Mouse (Mus musculus) forebrain, embryonic 15.5 days (tissue): Measurements from ENCODE around the gene Treml1. TPM values are rescaled to one million over a fixed set of nuclear protein-coding genes. Genes with fewer than 3 reads are reported as not detected.

ENCODE experiments used
- ATAC-seq: fragments of 200-750 bp; cut with Nextera tagmentation; replicated peaks from 2 replicates; pipeline ENCODE4 v1.8.0; 2017; ENCODE audit warnings: mild to moderate bottlenecking, moderate TSS enrichment, moderate library complexity
- H3K27ac ChIP-seq: fragments of 300-500 bp; sonication (generic); replicated peaks from 2 replicates; pipeline ENCODE4 v1.5.1; 2015; ENCODE audit warnings: mild to moderate bottlenecking, inconsistent platforms
- H3K27me3 ChIP-seq: fragments of 300-500 bp; sonication (generic); 2 replicates; pipeline ENCODE4 v1.6.1; 2015; ENCODE audit warnings: inconsistent platforms
- H3K36me3 ChIP-seq: fragments of 300-500 bp; sonication (generic); 2 replicates; pipeline ENCODE4 v1.6.1; 2015; ENCODE audit warnings: mild to moderate bottlenecking, inconsistent platforms
- H3K4me1 ChIP-seq: fragments of 300-500 bp; sonication (generic); 2 replicates; pipeline ENCODE4 v1.6.1; 2015; ENCODE audit warnings: inconsistent platforms
- H3K4me2 ChIP-seq: fragments of 300-500 bp; sonication (generic); replicated peaks from 2 replicates; pipeline ENCODE4 v1.6.1; 2015; ENCODE audit warnings: mild to moderate bottlenecking, inconsistent platforms
- H3K4me3 ChIP-seq: fragments of 300-500 bp; sonication (generic); 2 replicates; pipeline ENCODE4 v1.5.1; 2015; ENCODE audit warnings: mild to moderate bottlenecking, inconsistent platforms
- H3K9ac ChIP-seq: fragments of 300-500 bp; sonication (generic); replicated peaks from 2 replicates; pipeline ENCODE4 v1.6.1; 2015; ENCODE audit warnings: mild to moderate bottlenecking, inconsistent platforms
- H3K9me3 ChIP-seq: fragments of 300-500 bp; sonication (generic); 2 replicates; pipeline ENCODE4 v1.6.1; 2016; ENCODE audit warnings: inconsistent platforms
- WGBS: fragments of 180-500 bp; shearing (Covaris S2); methylation state at CpG from one replicate; pipeline ENCODE4 v1.1.7; 2015; ENCODE audit warnings: mixed read lengths; 5-methylcytosine and 5-hydroxymethylcytosine counted together
- polyA plus RNA-seq: library from polyadenylated mRNA; unstranded; fragments of >200 nt; fragmentation: Nextera tagmentation; extraction: Ambion mirVana; gene quantifications from 2 replicates; pipeline ENCODE4 v1.2.1, GENCODE M21; 2015

The Treml1 gene
- polyA plus RNA-seq, 1 experiment from 2014 or later: 0.46 TPM

DNA sequence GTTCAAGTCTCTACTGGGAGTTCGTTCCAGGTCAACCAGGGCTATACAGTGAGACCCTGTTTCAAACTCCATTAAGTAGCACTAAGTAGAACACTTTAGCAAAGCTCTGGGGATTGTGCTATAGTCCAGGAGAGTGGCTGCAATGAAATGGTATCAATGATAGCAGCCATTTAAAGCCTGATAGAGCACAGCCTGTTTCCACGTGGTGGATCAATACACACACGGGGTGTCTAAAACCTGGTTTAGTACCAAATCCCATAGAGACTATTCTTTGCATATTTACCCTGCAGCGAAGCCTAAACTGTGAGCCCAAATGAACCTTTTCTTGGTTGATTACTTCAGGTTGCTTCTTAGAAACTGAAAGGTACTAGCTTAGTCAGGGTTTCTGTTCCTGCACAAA is 42.0 kb downstream of the Treml1 start:
- Histone ChIP-seq H3K4me3 (no peak overlapping the region), H3K4me1 (peaks cover 8% of the 10 kb centered on the region; the same call in 1 of the 2 replicates), H3K27me3 (no peaks in the 10 kb centered on the region), H3K9me3 (no peaks in the 10 kb centered on the region), H3K4me2 (no peak overlapping the region), H3K36me3 (peaks cover 22% of the 10 kb centered on the region), H3K9ac (no peak overlapping the region), H3K27ac (no peak overlapping the region)
- no peak for ATAC-seq
- WGBS: 86% methylated on average over 4 of the region's 4 CpGs

DNA sequence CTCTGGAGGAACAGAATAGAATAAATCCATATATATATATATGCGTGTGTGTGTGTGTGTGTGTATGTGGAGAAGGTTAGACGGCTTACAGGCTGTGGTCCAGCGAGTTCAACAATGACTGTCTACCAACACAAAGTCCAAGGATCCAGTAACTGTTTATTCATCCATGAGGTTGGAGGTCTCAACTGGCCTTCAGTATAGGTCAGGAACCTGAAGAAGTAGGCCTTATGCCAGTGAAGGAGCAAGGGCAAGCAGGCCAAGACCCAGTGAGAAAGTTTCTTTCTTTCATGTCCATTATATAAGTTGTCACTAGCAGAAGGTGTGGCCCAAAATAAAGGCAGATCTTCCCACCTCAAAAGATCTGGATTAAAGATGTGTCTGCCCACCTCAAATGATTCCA is 43.0 kb downstream of the Treml1 start:
- no peak overlapping the region for H3K4me3 ChIP-seq
- H3K4me1 ChIP-seq: peaks cover 17% of the 10 kb centered on the region
- no peak overlapping the region for H3K9ac ChIP-seq
- ATAC-seq: no peak
- no peaks in the 10 kb centered on the region for H3K9me3 ChIP-seq
- peaks cover 22% of the 10 kb centered on the region for H3K36me3 ChIP-seq
- 93% methylated on average over 3 of the region's 3 CpGs for WGBS
- H3K27ac ChIP-seq: no peak overlapping the region
- H3K4me2 ChIP-seq: no peak overlapping the region
- no peaks in the 10 kb centered on the region for H3K27me3 ChIP-seq

DNA sequence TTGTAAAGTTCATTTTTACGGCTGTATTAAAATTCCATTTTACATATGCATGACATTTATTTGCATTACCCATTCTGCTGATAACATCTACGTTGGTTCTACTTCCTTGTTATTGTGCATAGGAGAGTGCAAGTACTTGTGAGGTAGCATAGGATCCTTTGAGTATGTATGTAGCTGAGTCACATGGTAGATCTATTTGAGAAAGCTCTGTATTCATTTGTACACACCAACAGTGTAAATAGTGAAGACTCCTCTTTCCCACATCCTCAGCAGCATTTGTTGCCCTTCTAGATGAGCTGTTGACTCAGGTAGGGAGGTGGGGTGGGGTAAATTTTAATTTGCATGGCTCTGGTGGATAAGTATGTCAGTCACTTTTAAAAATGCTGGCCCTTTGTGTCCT is 44.1 kb downstream of the Treml1 start:
- Histone ChIP-seq H3K4me3 (no peak overlapping the region), H3K27me3 (no peaks in the 10 kb centered on the region), H3K27ac (no peak overlapping the region), H3K9me3 (no peaks in the 10 kb centered on the region), H3K36me3 (peaks cover 14% of the 10 kb centered on the region), H3K4me1 (peaks cover 23% of the 10 kb centered on the region), H3K9ac (no peak overlapping the region), H3K4me2 (no peak overlapping the region)
- 95% methylated on average over 2 of the region's 2 CpGs for WGBS
- no peak for ATAC-seq

DNA sequence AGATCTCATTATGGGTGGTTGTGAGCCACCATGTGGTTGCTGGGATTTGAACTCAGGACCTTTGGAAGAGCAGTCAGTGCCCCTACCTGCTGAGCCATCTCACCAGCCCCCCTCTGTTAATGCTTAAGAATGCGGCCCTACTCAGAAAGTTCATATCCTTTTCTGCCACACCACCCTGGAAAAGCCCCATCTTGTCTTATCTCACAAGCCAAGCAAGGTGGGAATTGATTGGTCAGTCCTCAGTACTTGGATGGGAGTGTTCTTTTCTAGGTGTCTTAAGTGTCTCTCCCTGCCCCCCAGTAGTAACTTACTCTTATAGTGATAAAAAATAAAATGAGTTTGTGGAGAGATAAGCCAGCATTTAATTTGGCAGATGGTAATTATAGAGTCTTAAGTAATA is 45.0 kb downstream of the Treml1 start:
- Histone ChIP-seq H3K27ac (no peak overlapping the region), H3K4me3 (no peak overlapping the region), H3K4me2 (no peak overlapping the region), H3K9me3 (no peaks in the 10 kb centered on the region), H3K9ac (no peak overlapping the region), H3K36me3 (peaks cover 6% of the 10 kb centered on the region; the same call in 1 of the 2 replicates), H3K4me1 (peaks cover 23% of the 10 kb centered on the region), H3K27me3 (no peaks in the 10 kb centered on the region)
- WGBS: 94% methylated on average over 1 of the region's 1 CpGs
- ATAC-seq: no peak

DNA sequence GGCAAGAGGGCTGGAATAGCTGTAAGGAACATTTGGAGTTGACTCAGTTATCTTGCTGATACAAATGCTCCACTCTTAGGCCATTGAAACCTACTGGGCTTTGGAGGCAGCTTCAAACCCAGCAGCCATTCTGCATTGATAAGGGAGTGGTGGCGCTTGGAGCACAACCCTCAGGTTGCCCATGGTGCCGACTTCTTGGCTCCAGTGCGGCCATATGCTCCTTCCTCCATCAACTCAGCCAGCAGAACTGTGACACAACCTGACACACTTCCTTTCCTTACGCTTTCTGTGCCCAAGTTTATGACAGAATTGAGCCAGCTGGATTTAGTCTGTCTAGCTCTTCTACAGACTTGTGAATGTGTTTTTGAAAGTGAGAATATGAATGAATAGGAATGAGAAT is 47.4 kb downstream of the Treml1 start:
- Histone ChIP-seq H3K9me3 (no peaks in the 10 kb centered on the region), H3K9ac (no peak overlapping the region), H3K36me3 (no peaks in the 10 kb centered on the region), H3K27ac (peak overlapping the region; percentile 99), H3K4me3 (peak overlapping the region; percentile 80; the same call in 1 of the 2 replicates), H3K4me2 (peak overlapping the region; percentile 58), H3K27me3 (no peaks in the 10 kb centered on the region), H3K4me1 (peaks cover 38% of the 10 kb centered on the region)
- WGBS: 69% methylated on average over 4 of the region's 4 CpGs
- no peak for ATAC-seq

DNA sequence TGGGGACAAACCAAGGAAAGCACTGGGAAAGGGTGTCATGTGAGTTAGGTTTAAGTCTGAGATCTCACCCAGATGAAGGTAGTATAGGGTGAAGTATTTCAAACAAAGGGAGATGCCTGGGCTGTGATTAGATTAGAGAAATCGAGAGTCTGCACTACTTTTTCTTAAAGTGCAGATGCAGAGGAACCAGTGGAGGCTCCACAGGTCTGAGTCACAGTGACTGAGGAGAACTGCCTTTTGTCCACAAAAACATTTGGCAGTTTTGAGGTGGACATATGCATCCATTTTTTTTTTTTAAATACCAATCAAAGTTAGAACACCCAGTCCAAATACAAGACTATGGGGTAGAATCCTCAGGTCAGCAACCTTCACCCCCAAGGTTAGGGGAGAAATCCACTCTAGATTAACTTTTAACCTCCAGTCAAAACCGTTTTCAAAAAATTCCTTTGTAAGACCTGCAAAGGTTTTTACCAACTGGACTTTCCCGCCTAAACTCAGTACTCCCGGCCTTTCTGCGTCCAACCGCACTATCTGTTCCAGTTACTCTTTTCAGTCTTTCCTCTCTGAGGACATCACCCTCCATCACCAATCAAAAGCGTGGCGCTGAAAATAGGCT is 48.3 kb downstream of the Treml1 start:
- Histone ChIP-seq H3K9ac (peak overlapping the region; percentile 95), H3K27me3 (no peaks in the 10 kb centered on the region), H3K4me3 (peak overlapping the region; percentile 80), H3K36me3 (no peaks in the 10 kb centered on the region), H3K27ac (peak overlapping the region; percentile 99), H3K4me1 (peaks cover 38% of the 10 kb centered on the region), H3K9me3 (no peaks in the 10 kb centered on the region), H3K4me2 (peak overlapping the region; percentile 58)
- 10% methylated on average over 8 of the region's 8 CpGs for WGBS
- no peak for ATAC-seq

DNA sequence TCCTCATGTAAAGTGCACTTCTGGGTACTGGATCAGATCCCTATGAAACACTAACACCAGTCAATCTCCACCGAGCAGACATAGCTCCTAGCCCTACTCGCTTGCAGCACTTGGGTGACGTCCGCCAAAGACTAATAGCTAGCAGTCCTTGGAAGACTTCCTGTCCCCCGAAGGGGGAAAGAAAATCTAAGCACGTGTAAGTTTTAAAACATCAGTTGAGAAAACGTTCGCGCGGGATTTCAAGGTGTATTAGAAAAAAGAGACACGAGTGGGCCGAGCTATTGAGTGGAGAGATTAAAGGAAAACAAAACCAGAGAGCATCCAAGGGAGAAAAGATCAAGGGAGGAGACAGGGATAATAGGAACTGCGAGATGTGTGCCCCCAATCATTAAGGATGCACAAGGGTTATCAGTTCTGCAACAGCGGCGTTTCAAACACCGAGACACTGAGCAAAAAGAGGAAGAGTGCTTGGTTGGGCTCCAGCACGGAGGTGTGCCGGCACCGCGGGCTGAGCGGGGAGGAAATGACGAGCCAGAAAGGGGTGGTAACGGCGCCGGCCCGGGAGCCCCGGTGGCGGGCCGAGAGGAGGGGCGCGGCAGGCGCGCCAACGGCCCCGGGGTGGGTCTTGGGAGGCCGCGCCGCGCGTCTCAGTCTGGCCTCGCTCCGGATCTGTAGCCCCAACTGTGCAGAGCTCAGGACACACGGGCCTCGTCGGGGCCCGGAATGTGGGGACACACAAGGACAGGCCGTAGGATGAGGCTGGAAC is 49.0 kb downstream of the Treml1 start:
- Histone ChIP-seq H3K9ac (peak overlapping the region; percentile 95), H3K9me3 (no peaks in the 10 kb centered on the region), H3K27me3 (no peaks in the 10 kb centered on the region), H3K27ac (peak overlapping the region; percentile 99), H3K4me2 (peak overlapping the region; percentile 58), H3K4me3 (peak overlapping the region; percentile 80), H3K36me3 (no peaks in the 10 kb centered on the region), H3K4me1 (peaks cover 38% of the 10 kb centered on the region)
- ATAC-seq: peak; percentile 24
- WGBS: under 1% methylated on average over 47 of the region's 47 CpGs

DNA sequence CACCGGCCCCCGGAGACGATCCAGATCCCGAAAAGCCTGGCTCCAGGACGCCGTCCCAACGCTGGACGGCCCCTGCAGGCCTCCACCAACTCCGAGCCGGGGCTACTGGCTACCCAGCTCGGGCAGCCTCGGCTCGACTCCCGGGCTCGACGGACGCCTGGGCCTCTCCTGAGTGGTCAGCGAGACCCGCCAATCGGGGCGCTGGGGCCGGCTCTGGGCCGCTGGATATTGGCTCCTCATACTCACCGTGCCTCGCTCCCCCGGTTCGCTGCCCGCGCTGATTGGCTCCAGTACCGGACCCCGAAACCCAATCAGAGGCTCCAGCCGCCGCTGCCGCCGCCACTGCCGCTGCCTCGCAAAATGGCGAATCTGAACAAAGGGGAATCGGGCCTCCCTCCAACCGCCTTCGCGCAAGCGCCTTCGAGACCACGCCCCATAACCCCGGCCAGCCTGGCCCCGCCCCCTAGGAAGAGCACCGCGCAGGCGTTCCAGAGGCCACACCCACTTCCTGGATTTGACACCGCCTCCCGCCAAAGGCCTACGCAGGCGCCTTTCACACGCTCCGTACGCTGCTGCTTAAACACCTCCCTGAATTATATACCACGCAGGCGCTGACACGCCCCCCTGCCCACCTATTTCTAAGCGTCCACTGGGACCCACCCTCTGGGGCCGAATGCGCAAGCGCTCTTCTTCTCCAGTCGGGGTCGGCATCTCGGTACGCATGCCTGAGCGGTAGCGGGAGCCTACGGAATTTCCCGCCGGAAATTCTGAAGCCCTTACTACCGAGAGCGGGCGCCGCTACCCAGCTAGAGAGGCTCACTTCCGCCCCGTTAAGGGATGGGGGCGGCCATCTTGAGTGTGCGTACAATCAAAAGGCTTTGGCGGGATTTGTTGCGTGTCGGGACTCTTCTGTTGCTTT is 49.9 kb downstream of the Treml1 start, which contains the start of the genes Nfya and Oard1:
Gene Nfya, minus strand, starts transcription at position 527 of the 919 bp plus-strand sequence.
Gene Oard1, plus strand, starts transcription at position 635 of the 919 bp plus-strand sequence.
- Histone ChIP-seq H3K27me3 (no peaks in the 10 kb centered on the region), H3K9ac (peak within 1 kb of the TSS; percentile 95), H3K9me3 (no peaks in the 10 kb centered on the region), H3K4me2 (peak within 1 kb of the TSS; percentile 83), H3K4me3 (peak within 1 kb of the TSS; percentile 80), H3K4me1 (peaks cover 38% of the 10 kb centered on the region), H3K27ac (peak within 1 kb of the TSS; percentile 99), H3K36me3 (0 out of 2 replicates have a peak, but pooled peaks cover under 1% of the 10 kb centered on the region)
- under 1% methylated on average over 84 of the region's 84 CpGs for WGBS
- peak; percentile 97 for ATAC-seq

DNA sequence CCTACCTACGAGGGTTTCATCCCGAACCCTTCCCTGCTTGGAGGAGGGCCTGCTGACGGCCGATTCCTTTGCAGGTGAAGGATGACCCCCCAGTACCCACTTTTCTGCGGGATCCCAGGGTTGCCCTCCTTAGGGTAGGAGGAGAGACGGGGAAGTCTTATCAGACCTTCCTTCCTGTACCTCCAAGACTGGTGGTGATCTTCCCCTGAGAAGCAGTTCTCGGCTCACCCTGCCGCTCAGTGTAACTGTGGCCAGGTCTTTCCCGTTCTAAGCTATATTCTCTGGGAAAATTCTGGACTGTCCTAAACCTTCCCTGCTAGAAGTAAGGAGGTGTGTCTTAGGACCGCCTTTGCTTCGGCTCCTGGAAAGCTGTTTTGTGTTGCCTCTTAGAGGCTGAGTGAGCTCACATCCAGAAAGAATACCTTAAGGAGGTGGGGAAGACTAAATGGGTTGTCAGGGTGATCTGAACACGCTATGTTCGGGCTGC is 50.6 kb downstream of the Treml1 start:
- Histone ChIP-seq H3K27ac (peak overlapping the region; percentile 96), H3K36me3 (peaks cover 7% of the 10 kb centered on the region), H3K4me1 (peaks cover 38% of the 10 kb centered on the region), H3K9me3 (no peaks in the 10 kb centered on the region), H3K4me3 (peak overlapping the region; percentile 80), H3K9ac (peak overlapping the region; percentile 67), H3K27me3 (no peaks in the 10 kb centered on the region), H3K4me2 (peak overlapping the region; percentile 83)
- peak; percentile 32 for ATAC-seq
- under 1% methylated on average over 13 of the region's 13 CpGs for WGBS

DNA sequence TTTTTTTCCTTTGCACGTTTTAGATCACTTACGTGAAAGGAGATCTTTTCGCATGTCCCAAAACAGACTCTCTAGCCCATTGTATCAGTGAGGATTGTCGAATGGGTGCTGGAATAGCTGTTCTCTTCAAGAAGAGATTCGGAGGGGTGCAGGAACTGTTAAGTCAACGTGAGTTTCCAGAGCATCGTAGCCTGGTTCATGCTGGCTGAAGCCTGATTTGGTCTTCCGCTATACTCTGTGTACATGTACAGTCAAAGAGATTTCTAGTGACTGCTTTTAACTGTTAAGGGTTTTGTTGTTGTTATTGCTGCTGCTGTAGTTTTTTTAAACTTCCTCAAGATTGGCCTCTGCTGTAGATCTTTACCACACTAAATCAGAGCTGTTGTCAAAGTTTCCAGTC is 51.5 kb downstream of the Treml1 start:
- Histone ChIP-seq H3K27ac (peak overlapping the region; percentile 96), H3K9me3 (no peaks in the 10 kb centered on the region), H3K4me2 (peak overlapping the region; percentile 83), H3K36me3 (peaks cover 10% of the 10 kb centered on the region), H3K27me3 (no peaks in the 10 kb centered on the region), H3K4me3 (peak overlapping the region; percentile 80), H3K9ac (peak overlapping the region; percentile 67), H3K4me1 (peaks cover 34% of the 10 kb centered on the region)
- 35% methylated on average over 8 of the region's 8 CpGs for WGBS
- ATAC-seq: no peak

DNA sequence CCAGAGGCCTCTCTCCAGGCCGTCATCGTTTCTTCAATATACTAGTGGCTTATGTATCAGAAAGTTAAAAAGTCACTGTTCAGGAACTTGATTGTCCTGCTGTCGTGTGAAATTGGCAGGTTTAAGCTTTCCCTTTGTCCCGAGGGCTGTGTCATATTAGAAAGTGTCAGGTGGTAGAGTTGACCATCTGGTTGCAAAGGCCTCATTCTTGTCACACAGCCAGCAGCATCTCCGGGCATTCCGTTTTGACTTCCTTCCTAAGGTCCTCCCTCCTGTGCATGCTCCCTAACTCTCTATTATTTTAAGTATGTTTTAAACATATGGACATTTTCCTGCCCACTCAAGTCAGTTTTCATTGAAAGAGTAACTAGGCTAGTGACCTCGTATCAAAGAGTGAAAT is 56.3 kb downstream of the Treml1 start:
- peaks cover 10% of the 10 kb centered on the region for H3K36me3 ChIP-seq
- 78% methylated on average over 7 of the region's 7 CpGs for WGBS
- H3K27ac ChIP-seq: no peak overlapping the region
- H3K27me3 ChIP-seq: no peaks in the 10 kb centered on the region
- no peak for ATAC-seq
- no peak overlapping the region for H3K9ac ChIP-seq
- H3K4me3 ChIP-seq: no peak overlapping the region
- no peak overlapping the region for H3K4me2 ChIP-seq
- H3K9me3 ChIP-seq: no peaks in the 10 kb centered on the region
- peaks cover 11% of the 10 kb centered on the region for H3K4me1 ChIP-seq
